In genomic region chr17:10529329-10529955, GRCm38 (mm10) we compare ENCODE assay signal across 12 mouse cellular contexts.
A peak's percentile ranks its signal among the peaks of the same experiment; 100 is the strongest.
DNase-seq lines count a peak whose midpoint lies in the region; ATAC-seq and TF ChIP-seq lines count a peak whose summit lies in the region.
"Had no signal": no experiment of that assay in that cellular context is flagged by ENCODE, and none has a peak within 500 bp of the region (broad histone marks: within the 10 kb centered on the region; RNA-seq: fewer than 3 reads in every experiment).

No protein-coding gene starts in this region.

- TF ChIP-seq CTCF in intestine, postnatal 0 days (IDR thresholded peaks at IDR 0.05; ENCODE audit: low read depth) = 0 out of 2 replicates have a peak, but pooled peaks have one; percentile 18
- TF ChIP-seq CTCF in cortical plate, adult 2 months (IDR thresholded peaks at IDR 0.05; ENCODE audit: extremely low read depth, insufficient read depth, low read length) = no peak

- 65% methylated on average over 3 of the region's 3 CpGs for WGBS in intestine, postnatal 0 days
- 67% methylated on average over 3 of the region's 3 CpGs for WGBS in intestine, embryonic 16.5 days

- no peaks in the 10 kb centered on the region for H3K27me3 ChIP-seq in intestine, postnatal 0 days (replicated peaks; ENCODE audit: control insufficient read depth, insufficient read depth, low read length)
- no peaks in the 10 kb centered on the region for H3K27me3 ChIP-seq in intestine, embryonic 16.5 days (replicated peaks; ENCODE audit: control insufficient read depth, insufficient read depth, low read length)
- H3K27me3 ChIP-seq: forebrain, embryonic 13.5 days; hindbrain, embryonic 12.5 days; lung, embryonic 15.5 days had no signal

- H3K27ac ChIP-seq in intestine, postnatal 0 days (ENCODE audit: low read depth, low read length) = no peak overlapping the region
- H3K27ac ChIP-seq in intestine, embryonic 16.5 days (ENCODE audit: low read length) = no peak overlapping the region
- peak overlapping the region; percentile 15 for H3K27ac ChIP-seq in cortical plate, adult 2 months (ENCODE audit: insufficient read depth, low read length)
- H3K27ac ChIP-seq: forebrain, embryonic 13.5 days; hindbrain, embryonic 12.5 days; lung, embryonic 15.5 days had no signal

- no peak for ATAC-seq in intestine, postnatal 0 days
- no peak for ATAC-seq in intestine, embryonic 16.5 days
- ATAC-seq: forebrain, embryonic 13.5 days had no signal

- no peak overlapping the region for H3K4me2 ChIP-seq in intestine, postnatal 0 days (replicated peaks; ENCODE audit: low read depth)
- no peak overlapping the region for H3K4me2 ChIP-seq in intestine, embryonic 16.5 days (ENCODE audit: low read depth, low read length)
- H3K4me2 ChIP-seq: forebrain, embryonic 13.5 days; hindbrain, embryonic 12.5 days; lung, embryonic 15.5 days had no signal

- no peaks in the 10 kb centered on the region for H3K36me3 ChIP-seq in intestine, postnatal 0 days (ENCODE audit: control insufficient read depth, insufficient read depth)
- H3K36me3 ChIP-seq in intestine, embryonic 16.5 days (ENCODE audit: control insufficient read depth, insufficient read depth, low read length) = no peaks in the 10 kb centered on the region
- H3K36me3 ChIP-seq: hindbrain, embryonic 12.5 days; lung, embryonic 15.5 days had no signal

- no peak overlapping the region for H3K4me3 ChIP-seq in intestine, postnatal 0 days (ENCODE audit: low read depth, low read length)
- H3K4me3 ChIP-seq in intestine, embryonic 16.5 days (ENCODE audit: low read length) = no peak overlapping the region
- no peak overlapping the region for H3K4me3 ChIP-seq in cortical plate, adult 2 months (ENCODE audit: insufficient read depth, low read length)
- H3K4me3 ChIP-seq: forebrain, embryonic 13.5 days; hindbrain, embryonic 12.5 days; lung, embryonic 15.5 days had no signal

- H3K9ac ChIP-seq in intestine, postnatal 0 days (ENCODE audit: low read depth, low read length) = no peak overlapping the region
- no peak overlapping the region for H3K9ac ChIP-seq in intestine, embryonic 16.5 days (ENCODE audit: low read depth, low read length)
- H3K9ac ChIP-seq: forebrain, embryonic 13.5 days; hindbrain, embryonic 12.5 days; lung, embryonic 15.5 days had no signal

- DNase-seq in lung, postnatal 36 days = peak; percentile 3
- DNase-seq in lung, postnatal 4 days = no peak
- peak; percentile 11 for DNase-seq in NIH3T3 (ENCODE audit: low read depth)
- no peak for DNase-seq in heart, postnatal 4 days
- DNase-seq: cerebellum, adult 2 months; kidney, postnatal 14 days had no signal

- H3K9me3 ChIP-seq in intestine, postnatal 0 days (ENCODE audit: control insufficient read depth) = no peaks in the 10 kb centered on the region
- H3K9me3 ChIP-seq in intestine, embryonic 16.5 days (ENCODE audit: control insufficient read depth, low read length) = no peaks in the 10 kb centered on the region
- H3K9me3 ChIP-seq: forebrain, embryonic 13.5 days; hindbrain, embryonic 12.5 days; lung, embryonic 15.5 days had no signal

- H3K4me1 ChIP-seq in intestine, postnatal 0 days (replicated peaks; ENCODE audit: control insufficient read depth, insufficient read depth, low read length) = no peaks in the 10 kb centered on the region
- no peaks in the 10 kb centered on the region for H3K4me1 ChIP-seq in intestine, embryonic 16.5 days (ENCODE audit: control insufficient read depth, insufficient read depth, low read length)
- no peaks in the 10 kb centered on the region for H3K4me1 ChIP-seq in cortical plate, adult 2 months (ENCODE audit: control insufficient read depth, insufficient read depth, low read length)
- H3K4me1 ChIP-seq: lung, embryonic 15.5 days had no signal

- TF ChIP-seq POLR2A in cortical plate, adult 2 months (IDR thresholded peaks at IDR 0.05; ENCODE audit: extremely low read depth, insufficient read depth, low read length) = no peak

Comparison
In these comparisons a context has a peak if more than half of its experiments do, and no peak if none do; other contexts are left out.
1. DNase-seq: peak in lung, postnatal 36 days (single experiment) and NIH3T3 (single experiment); none in lung, postnatal 4 days (0 of 2) and heart, postnatal 4 days (single experiment).